ENCODE assay signal across 23 mouse cellular contexts in the genomic region with DNA sequence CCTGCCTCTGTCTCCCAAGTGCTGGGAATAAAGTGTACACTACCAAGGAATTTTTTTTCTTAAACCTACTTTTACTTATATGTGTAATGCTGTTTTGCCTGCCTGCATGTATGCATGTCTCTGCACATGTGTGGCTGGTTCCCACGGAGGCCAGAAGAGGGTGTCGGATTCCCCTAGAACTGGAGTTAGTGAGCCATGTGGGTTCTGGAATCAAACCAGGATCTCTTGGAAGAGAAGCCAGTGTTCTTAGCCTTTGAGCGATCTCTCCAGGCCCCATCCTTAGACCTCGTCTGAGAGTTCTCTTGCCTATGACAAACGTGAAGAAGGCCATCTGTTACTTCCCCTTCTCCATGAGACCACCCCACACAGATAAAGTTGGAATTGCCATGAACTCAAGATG. TPM values are rescaled to one million over a fixed set of nuclear protein-coding genes. Genes with fewer than 3 reads are reported as not detected.
DNase-seq lines count a peak whose midpoint lies in the region; ATAC-seq and TF ChIP-seq lines count a peak whose summit lies in the region.
"Had no signal": no experiment of that assay in that cellular context is flagged by ENCODE, and none has a peak within 500 bp of the region (broad histone marks: within the 10 kb centered on the region; RNA-seq: fewer than 3 reads in every experiment).

No protein-coding gene starts in this region.

- ATAC-seq in kidney, embryonic 14.5 days (ENCODE audit: low FRiP score, low TSS enrichment), result no peak
- no peak for ATAC-seq in lung, embryonic 14.5 days (ENCODE audit: insufficient read depth)
- peak; percentile 6; the same call in 1 of the 2 replicates for ATAC-seq in stomach, embryonic 16.5 days (ENCODE audit: insufficient read depth, low FRiP score)
- ATAC-seq: activated CD4-positive, CD25-positive, alpha-beta regulatory T cell, adult 4 months; CD4-positive, CD25-positive, alpha-beta regulatory T cell, adult 4 months; forebrain, embryonic 15.5 days had no signal

- H3K4me1 ChIP-seq in kidney, embryonic 14.5 days (ENCODE audit: control insufficient read depth, insufficient read depth, low read length), result no peaks in the 10 kb centered on the region
- 0 out of 2 replicates have a peak, but pooled peaks cover 5% of the 10 kb centered on the region for H3K4me1 ChIP-seq in lung, embryonic 14.5 days (ENCODE audit: insufficient read depth)
- peaks cover 19% of the 10 kb centered on the region for H3K4me1 ChIP-seq in stomach, embryonic 16.5 days (ENCODE audit: control insufficient read depth, insufficient read depth, low read length)
- H3K4me1 ChIP-seq: forebrain, embryonic 15.5 days; heart, embryonic 12.5 days had no signal

- no peaks in the 10 kb centered on the region for H3K27me3 ChIP-seq in kidney, embryonic 14.5 days (ENCODE audit: control insufficient read depth, insufficient read depth, low read length)
- H3K27me3 ChIP-seq in lung, embryonic 14.5 days (ENCODE audit: insufficient read depth, low read length), result no peaks in the 10 kb centered on the region
- no peaks in the 10 kb centered on the region for H3K27me3 ChIP-seq in stomach, embryonic 16.5 days (ENCODE audit: control insufficient read depth, insufficient read depth, low read length)
- H3K27me3 ChIP-seq: embryonic facial prominence, embryonic 12.5 days; forebrain, embryonic 15.5 days had no signal

- DNase-seq in gastrocnemius, adult 18-20 months (ENCODE audit: low spot score), result peak; percentile 4
- DNase-seq in gastrocnemius, postnatal 4 days (ENCODE audit: low spot score in 2 of 2), result no peak
- DNase-seq in kidney, adult 9 months, result peak; percentile 53
- DNase-seq in lung, embryonic 14.5 days, result no peak
- DNase-seq in lung, adult 18-20 months, result no peak
- DNase-seq in retina, postnatal 1 day, result no peak
- DNase-seq: adrenal gland, postnatal 14 days; B cell, adult 2 months; cerebellum, adult 11-12 months; cerebellum, adult 9-10 months; cerebellum, postnatal 25 days; gastrocnemius, postnatal 10 days; heart, postnatal 36 days had no signal

- no peak overlapping the region for H3K9ac ChIP-seq in kidney, embryonic 14.5 days (ENCODE audit: low read depth, low read length)
- no peak overlapping the region for H3K9ac ChIP-seq in lung, embryonic 14.5 days
- H3K9ac ChIP-seq in stomach, embryonic 16.5 days (ENCODE audit: low read length), result no peak overlapping the region
- H3K9ac ChIP-seq: embryonic facial prominence, embryonic 12.5 days; forebrain, embryonic 15.5 days; heart, embryonic 12.5 days had no signal

- no peaks in the 10 kb centered on the region for H3K9me3 ChIP-seq in kidney, embryonic 14.5 days (ENCODE audit: control insufficient read depth, low read length)
- no peaks in the 10 kb centered on the region for H3K9me3 ChIP-seq in lung, embryonic 14.5 days (ENCODE audit: low read depth, low read length)
- no peaks in the 10 kb centered on the region for H3K9me3 ChIP-seq in stomach, embryonic 16.5 days (replicated peaks; ENCODE audit: control insufficient read depth, low read length)
- H3K9me3 ChIP-seq: embryonic facial prominence, embryonic 12.5 days; forebrain, embryonic 15.5 days; G1E; heart, embryonic 12.5 days had no signal

- no peak overlapping the region for H3K4me2 ChIP-seq in kidney, embryonic 14.5 days (replicated peaks; ENCODE audit: low read depth, low read length)
- H3K4me2 ChIP-seq in lung, embryonic 14.5 days, result no peak overlapping the region
- H3K4me2 ChIP-seq in stomach, embryonic 16.5 days (ENCODE audit: low read depth, low read length), result no peak overlapping the region
- H3K4me2 ChIP-seq: embryonic facial prominence, embryonic 12.5 days; forebrain, embryonic 15.5 days; heart, embryonic 12.5 days had no signal

- no peaks in the 10 kb centered on the region for H3K36me3 ChIP-seq in kidney, embryonic 14.5 days (ENCODE audit: control insufficient read depth, insufficient read depth, low read length)
- no peaks in the 10 kb centered on the region for H3K36me3 ChIP-seq in lung, embryonic 14.5 days (ENCODE audit: insufficient read depth)
- H3K36me3 ChIP-seq in stomach, embryonic 16.5 days (ENCODE audit: control insufficient read depth, insufficient read depth, low read length), result no peaks in the 10 kb centered on the region
- H3K36me3 ChIP-seq: embryonic facial prominence, embryonic 12.5 days; forebrain, embryonic 15.5 days; G1E; heart, embryonic 12.5 days had no signal

- WGBS in kidney, embryonic 14.5 days, result 66% methylated on average over 5 of the region's 5 CpGs
- WGBS in lung, embryonic 14.5 days, result 63% methylated on average over 5 of the region's 5 CpGs
- 57% methylated on average over 5 of the region's 5 CpGs for WGBS in stomach, embryonic 16.5 days

- H3K4me3 ChIP-seq in kidney, embryonic 14.5 days (ENCODE audit: low read length), result no peak overlapping the region
- no peak overlapping the region for H3K4me3 ChIP-seq in lung, embryonic 14.5 days (ENCODE audit: low read depth, low read length)
- H3K4me3 ChIP-seq in stomach, embryonic 16.5 days (replicated peaks; ENCODE audit: low read length), result no peak overlapping the region
- H3K4me3 ChIP-seq: embryonic facial prominence, embryonic 12.5 days; forebrain, embryonic 15.5 days; heart, embryonic 12.5 days had no signal

- no peak for TF ChIP-seq CTCF in lung, embryonic 14.5 days (IDR thresholded peaks at IDR 0.05; ENCODE audit: low read depth)

- H3K27ac ChIP-seq in kidney, embryonic 14.5 days (ENCODE audit: low read depth, low read length), result no peak overlapping the region
- H3K27ac ChIP-seq in lung, embryonic 14.5 days (ENCODE audit: low read depth), result peak overlapping the region; percentile 75; the same call in 1 of the 2 replicates
- H3K27ac ChIP-seq in stomach, embryonic 16.5 days (ENCODE audit: low read length), result peak overlapping the region; percentile 88
- H3K27ac ChIP-seq: embryonic facial prominence, embryonic 12.5 days; forebrain, embryonic 15.5 days had no signal

RNA-seq across cellular contexts. Expression of gene Sars, which starts 30.5 kb away (rescaled TPM):
- 100 to 1,000 TPM; 118 to 122 TPM for total RNA-seq in gastrocnemius, adult 18-20 months (2021)
- total RNA-seq in gastrocnemius, postnatal 4 days (2021), result 100 to 1,000 TPM; 107 to 113 TPM
- polyA plus RNA-seq in kidney, embryonic 14.5 days (2014; fragmentation: Nextera tagmentation; extraction: Ambion mirVana), result 106 and 120 TPM in 2 replicates
- 118 and 119 TPM in 2 replicates for polyA plus RNA-seq in lung, embryonic 14.5 days (2014; fragmentation: Nextera tagmentation; extraction: Ambion mirVana)
- 144 and 146 TPM in 2 replicates for polyA plus RNA-seq in stomach, embryonic 16.5 days (2015; fragmentation: Nextera tagmentation; extraction: Ambion mirVana)

RNA-seq across cellular contexts. Expression of gene 1700013F07Rik, which starts 58.5 kb away (rescaled TPM):
- not detected for total RNA-seq in gastrocnemius, adult 18-20 months (2021)
- not detected for total RNA-seq in gastrocnemius, postnatal 4 days (2021)
- polyA plus RNA-seq in kidney, embryonic 14.5 days (2014; fragmentation: Nextera tagmentation; extraction: Ambion mirVana), result not detected in 2 replicates
- 0.28 and 0.68 TPM in 2 replicates for polyA plus RNA-seq in lung, embryonic 14.5 days (2014; fragmentation: Nextera tagmentation; extraction: Ambion mirVana)
- not detected in 2 replicates for polyA plus RNA-seq in stomach, embryonic 16.5 days (2015; fragmentation: Nextera tagmentation; extraction: Ambion mirVana)
- total RNA-seq: adrenal gland, adult 18-20 months; adrenal gland, postnatal 14 days; G1E; gastrocnemius, postnatal 10 days; heart, adult 8-10 months; heart, postnatal 36 days had no signal
- polyA plus RNA-seq: activated CD4-positive, CD25-positive, alpha-beta regulatory T cell, adult 4 months; G1E; heart, embryonic 12.5 days had no signal

Comparison
In these comparisons a context has a peak if more than half of its experiments do, and no peak if none do; other contexts are left out.
1. DNase-seq: peak in gastrocnemius, adult 18-20 months (single experiment) and kidney, adult 9 months (single experiment); none in gastrocnemius, postnatal 4 days (0 of 2), lung, embryonic 14.5 days (single experiment), lung, adult 18-20 months (0 of 2) and retina, postnatal 1 day (single experiment).